Mouse (Mus musculus): ENCODE measurements around the gene Hdac4. TPM values are rescaled to one million over a fixed set of nuclear protein-coding genes. Genes with fewer than 3 reads are reported as not detected.

Hdac4 gene
- total RNA-seq, 2 experiments from 2014 or later: 12.4 to 23.8 TPM

GRCm38 (mm10) chr1:92179489-92180006 is 16.0 kb downstream of the Hdac4 start:
- no peak for ATAC-seq (replicated peaks; ENCODE audit: low FRiP score, low TSS enrichment, poor library complexity, severe bottlenecking)

GRCm38 (mm10) chr1:92179070-92179469 is 16.4 kb downstream of the Hdac4 start:
- ATAC-seq (replicated peaks; ENCODE audit: low FRiP score, low TSS enrichment, poor library complexity, severe bottlenecking): no peak

GRCm38 (mm10) chr1:92178021-92178895 is 17.2 kb downstream of the Hdac4 start:
- no peak for ATAC-seq (replicated peaks; ENCODE audit: low FRiP score, low TSS enrichment, poor library complexity, severe bottlenecking)

GRCm38 (mm10) chr1:92177599-92177998 is 17.9 kb downstream of the Hdac4 start:
- ATAC-seq (replicated peaks; ENCODE audit: low FRiP score, low TSS enrichment, poor library complexity, severe bottlenecking): no peak

- no peak for ATAC-seq (replicated peaks; ENCODE audit: low FRiP score, low TSS enrichment, poor library complexity, severe bottlenecking)
Measured at GRCm38 (mm10) chr1:92177196-92177595, 18.3 kb downstream of the Hdac4 start.

GRCm38 (mm10) chr1:92175266-92175665 is 20.2 kb downstream of the Hdac4 start:
- no peak for ATAC-seq (replicated peaks; ENCODE audit: low FRiP score, low TSS enrichment, poor library complexity, severe bottlenecking)

GRCm38 (mm10) chr1:92174898-92175255 is 20.6 kb downstream of the Hdac4 start:
- ATAC-seq (replicated peaks; ENCODE audit: low FRiP score, low TSS enrichment, poor library complexity, severe bottlenecking): no peak

GRCm38 (mm10) chr1:92174251-92174897 is 21.1 kb downstream of the Hdac4 start:
- no peak for ATAC-seq (replicated peaks; ENCODE audit: low FRiP score, low TSS enrichment, poor library complexity, severe bottlenecking)

- no peak for ATAC-seq (replicated peaks; ENCODE audit: low FRiP score, low TSS enrichment, poor library complexity, severe bottlenecking)
Measured at GRCm38 (mm10) chr1:92170616-92171235, 24.8 kb downstream of the Hdac4 start.

GRCm38 (mm10) chr1:92169776-92170055 is 25.8 kb downstream of the Hdac4 start:
- no peak for ATAC-seq (replicated peaks; ENCODE audit: low FRiP score, low TSS enrichment, poor library complexity, severe bottlenecking)

- ATAC-seq (replicated peaks; ENCODE audit: low FRiP score, low TSS enrichment, poor library complexity, severe bottlenecking): no peak
Measured at GRCm38 (mm10) chr1:92168900-92169775, 26.4 kb downstream of the Hdac4 start.

GRCm38 (mm10) chr1:92163932-92164331 is 31.6 kb downstream of the Hdac4 start:
- ATAC-seq (replicated peaks; ENCODE audit: low FRiP score, low TSS enrichment, poor library complexity, severe bottlenecking): no peak

- peak; percentile 50; the same call in 1 of the 2 replicates for ATAC-seq (replicated peaks; ENCODE audit: low FRiP score, low TSS enrichment, poor library complexity, severe bottlenecking)
Measured at GRCm38 (mm10) chr1:92159804-92160203, 35.7 kb downstream of the Hdac4 start.

GRCm38 (mm10) chr1:92150201-92150600 is 45.3 kb downstream of the Hdac4 start:
- ATAC-seq (replicated peaks; ENCODE audit: low FRiP score, low TSS enrichment, poor library complexity, severe bottlenecking): no peak

- ATAC-seq (replicated peaks; ENCODE audit: low FRiP score, low TSS enrichment, poor library complexity, severe bottlenecking): 0 out of 2 replicates have a peak, but pooled peaks have one; percentile 30
Measured at GRCm38 (mm10) chr1:92148527-92148926, 47.0 kb downstream of the Hdac4 start.

- no peak for ATAC-seq (replicated peaks; ENCODE audit: low FRiP score, low TSS enrichment, poor library complexity, severe bottlenecking)
Measured at GRCm38 (mm10) chr1:92144868-92145534, 50.5 kb downstream of the Hdac4 start.

GRCm38 (mm10) chr1:92143331-92143895 is 52.1 kb downstream of the Hdac4 start:
- ATAC-seq (replicated peaks; ENCODE audit: low FRiP score, low TSS enrichment, poor library complexity, severe bottlenecking): no peak

- ATAC-seq (replicated peaks; ENCODE audit: low FRiP score, low TSS enrichment, poor library complexity, severe bottlenecking): no peak
Measured at GRCm38 (mm10) chr1:92142793-92143192, 52.7 kb downstream of the Hdac4 start.

- no peak for ATAC-seq (replicated peaks; ENCODE audit: low FRiP score, low TSS enrichment, poor library complexity, severe bottlenecking)
Measured at GRCm38 (mm10) chr1:92139001-92139400, 56.5 kb downstream of the Hdac4 start.
